Mouse (Mus musculus) R1 (cell line): ENCODE measurements around the gene Tifab.
A peak's percentile ranks its signal among the peaks of the same experiment; 100 is the strongest.

Experiments
- DNase-seq: peaks from one replicate; pipeline ENCODE4 v3.0.0-alpha.2; 2018; ENCODE audit warnings: low read depth, low spot score

Gene Tifab

GRCm38 (mm10) chr13:56139167-56139751, 39.4 kb downstream of the Tifab start:
- no peak for DNase-seq

DNA sequence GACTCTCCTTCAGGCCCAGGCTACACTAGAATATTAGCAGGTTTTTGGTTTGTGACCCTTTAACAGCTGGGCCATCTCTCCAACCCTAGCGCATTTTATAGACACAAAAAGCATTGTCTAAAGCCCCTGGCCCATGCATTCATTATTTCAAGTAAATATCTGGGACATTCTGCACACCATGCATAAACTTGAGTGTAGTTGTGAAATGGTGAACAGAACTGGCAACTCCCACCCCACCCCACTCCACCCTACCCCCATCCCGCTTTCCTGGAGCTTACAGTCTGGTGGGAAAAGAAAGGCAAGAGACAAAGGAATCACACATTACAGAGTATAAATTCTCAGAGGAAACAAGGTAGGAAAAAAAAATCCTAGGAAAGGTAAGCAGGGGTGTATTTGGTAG, 42.5 kb downstream of the Tifab start, which contains the start of gene H2afy:
H2afy (minus strand) TSS at position 162 of the 400 bp plus-strand sequence.
- DNase-seq, result no peak

DNA sequence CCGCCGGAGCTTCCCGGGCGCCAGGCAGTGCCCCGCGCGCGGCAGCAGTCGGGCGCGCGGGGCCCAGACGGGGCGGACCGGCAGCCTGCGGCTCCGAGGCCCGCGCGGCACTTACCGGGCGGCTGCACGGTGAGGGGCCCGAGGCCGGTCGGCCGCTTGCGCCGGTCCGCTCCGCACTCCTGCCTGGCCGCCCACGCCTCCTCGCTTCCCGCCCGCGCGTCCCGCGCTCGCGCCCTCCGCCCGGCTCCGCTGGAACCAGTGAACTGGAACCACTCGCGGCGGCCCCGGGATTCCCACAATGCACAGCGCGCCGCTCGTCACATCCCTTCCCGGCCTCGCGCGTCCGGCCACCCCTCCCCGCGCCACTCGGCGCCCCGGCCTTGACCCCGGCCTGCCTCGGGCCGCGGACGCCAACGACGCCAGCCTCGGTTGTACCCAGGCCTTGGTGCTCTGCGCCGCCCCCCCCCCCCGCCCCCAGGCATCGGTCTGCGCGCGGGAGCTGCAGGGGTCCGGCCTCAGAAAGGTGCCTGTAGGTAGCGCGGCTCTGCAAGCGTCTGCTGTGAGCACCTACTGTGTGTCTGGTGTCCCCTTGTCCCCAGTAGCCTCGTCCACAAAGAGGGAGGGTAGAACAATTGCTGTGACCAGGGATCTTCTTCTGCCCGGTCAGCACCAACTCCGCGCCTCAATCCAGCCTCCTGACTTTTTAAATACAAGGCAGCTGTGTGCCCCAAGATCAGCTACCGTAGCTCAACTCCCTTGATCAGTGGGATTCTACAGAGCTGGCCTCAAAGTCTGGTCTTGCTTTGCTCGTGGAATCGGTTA, 43.2 kb downstream of the Tifab start:
- peak; percentile 73 for DNase-seq

GRCm38 (mm10) chr13:56134631-56135181, 44.0 kb downstream of the Tifab start:
- DNase-seq, result peak; percentile 49

GRCm38 (mm10) chr13:56134031-56134430, 44.7 kb downstream of the Tifab start:
- DNase-seq, result no peak

DNA sequence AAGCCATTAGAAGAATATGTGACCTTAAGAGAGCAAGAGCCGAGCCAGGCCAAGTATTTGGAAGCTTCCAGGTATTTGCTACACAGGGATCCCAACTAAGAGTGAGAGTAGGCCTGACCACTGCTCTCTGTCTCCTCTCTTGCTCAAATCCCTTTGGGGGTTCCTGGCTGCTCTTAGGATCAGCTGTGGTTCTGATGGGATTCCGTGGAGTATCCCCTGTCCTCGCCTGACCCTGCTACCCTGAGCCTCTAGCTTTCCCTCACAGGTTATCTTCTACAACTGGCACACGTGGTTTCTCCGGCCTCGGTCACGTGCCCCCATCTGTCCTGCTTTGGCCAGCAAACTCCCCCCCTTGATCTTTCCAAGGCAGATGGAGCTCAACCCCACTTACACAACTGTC, 45.7 kb downstream of the Tifab start:
- DNase-seq, result no peak

DNA sequence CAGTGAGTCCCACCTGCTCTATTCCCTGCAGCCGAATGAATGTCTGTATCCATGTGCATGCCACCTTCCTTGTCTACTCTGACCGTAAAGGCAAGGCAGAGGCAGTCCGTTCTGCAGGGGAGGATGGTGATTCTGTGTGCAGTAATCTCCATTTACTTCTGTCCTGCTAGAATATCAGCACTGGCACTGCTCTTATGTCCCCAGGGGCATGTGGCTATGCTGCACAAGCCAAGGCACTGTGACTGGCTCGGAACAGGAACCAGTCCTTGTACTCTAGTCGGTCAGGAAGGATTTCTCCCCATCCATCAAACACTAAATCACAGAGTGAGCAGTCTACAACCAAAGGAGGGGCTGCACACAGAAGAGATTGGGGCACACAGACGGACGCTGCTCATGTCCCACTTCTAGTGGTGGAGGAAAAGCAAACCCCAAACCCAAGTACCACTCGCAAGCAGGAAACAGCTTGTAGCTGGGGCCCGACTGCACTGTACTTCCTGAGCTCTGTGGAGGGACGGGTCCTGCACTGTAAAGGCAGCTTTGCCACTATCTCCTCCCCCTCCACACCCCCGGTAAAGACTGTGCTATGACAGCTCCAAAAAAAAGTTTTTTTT, 46.3 kb downstream of the Tifab start:
- DNase-seq, result no peak

GRCm38 (mm10) chr13:56130544-56130943, 48.1 kb downstream of the Tifab start:
- DNase-seq, result peak; percentile 28

GRCm38 (mm10) chr13:56129578-56129977, 49.1 kb downstream of the Tifab start:
- no peak for DNase-seq

GRCm38 (mm10) chr13:56129014-56129413, 49.7 kb downstream of the Tifab start:
- no peak for DNase-seq

DNA sequence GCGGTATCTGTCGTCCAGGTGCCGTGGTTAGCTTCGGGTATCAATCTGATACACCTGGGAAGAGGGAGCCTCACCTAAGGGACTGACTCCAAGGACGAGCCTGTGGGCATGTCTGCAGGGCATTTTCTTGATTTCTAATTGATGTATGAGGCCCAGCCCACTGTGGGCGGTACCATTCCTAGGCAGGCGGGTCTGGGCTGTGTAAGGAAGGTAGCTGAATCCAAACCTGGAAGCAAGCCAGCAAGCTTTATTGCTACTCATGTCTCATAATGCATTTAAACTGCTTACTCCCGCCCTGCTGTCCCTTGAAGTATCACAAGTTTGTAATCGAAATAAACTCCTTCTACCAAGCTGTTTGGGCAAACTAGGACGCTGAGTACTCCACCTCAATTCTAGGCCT, 53.1 kb downstream of the Tifab start:
- no peak for DNase-seq
